Mouse (Mus musculus) embryonic fibroblast, embryonic 13.5 days (primary cell): Measurements from ENCODE around the gene Hist4h4.

Source experiments
- CTCF ChIP-seq: IDR thresholded peaks from 2 replicates; pipeline ENCODE4 v1.5.1; 2011; ENCODE audit warnings: mild to moderate bottlenecking, control low read depth, low read length, moderate library complexity, borderline replicate concordance; ENCODE audit not compliant: insufficient read depth
- POLR2A ChIP-seq: IDR thresholded peaks from 2 replicates; pipeline ENCODE4 v1.6.1; 2011; ENCODE audit warnings: low read depth, mild to moderate bottlenecking, control low read depth, low read length, moderate library complexity

- TF ChIP-seq CTCF (no peak), POLR2A (no peak)
These were observed 8.4 kb downstream of the Hist4h4 start for GRCm38 (mm10) chr6:136795850-136796249.
